10 mouse cellular contexts compared by ENCODE assay signal in genomic region chr2:164948962-164949361, GRCm38 (mm10). TPM values are rescaled to one million over a fixed set of nuclear protein-coding genes. Genes with fewer than 3 reads are reported as not detected.
DNase-seq lines count a peak whose midpoint lies in the region; ATAC-seq and TF ChIP-seq lines count a peak whose summit lies in the region.
"Had no signal": no experiment of that assay in that cellular context is flagged by ENCODE, and none has a peak within 500 bp of the region (broad histone marks: within the 10 kb centered on the region; RNA-seq: fewer than 3 reads in every experiment).

No protein-coding gene starts in this region.

- no peak for ATAC-seq in kidney, postnatal 0 days (replicated peaks; ENCODE audit: low FRiP score, low read depth)
- ATAC-seq in limb, embryonic 11.5 days (ENCODE audit: insufficient number of reproducible peaks, low FRiP score, low TSS enrichment, low read depth) = no peak
- no peak for ATAC-seq in megakaryocyte progenitor cell, adult 5-6 weeks (replicated peaks; ENCODE audit: poor library complexity)

- no peaks in the 10 kb centered on the region for H3K9me3 ChIP-seq in kidney, postnatal 0 days (replicated peaks; ENCODE audit: low read length)
- H3K9me3 ChIP-seq in forebrain, embryonic 10.5 days = no peaks in the 10 kb centered on the region
- H3K9me3 ChIP-seq in limb, embryonic 11.5 days (ENCODE audit: control insufficient read depth, low read length) = no peaks in the 10 kb centered on the region

- H3K4me3 ChIP-seq in kidney, postnatal 0 days (replicated peaks; ENCODE audit: low read depth, low read length) = peak overlapping the region; percentile 12
- peak overlapping the region; percentile 39 for H3K4me3 ChIP-seq in forebrain, embryonic 10.5 days
- H3K4me3 ChIP-seq in limb, embryonic 11.5 days (ENCODE audit: low read depth, low read length) = no peak overlapping the region
- peak overlapping the region; percentile 43 for H3K4me3 ChIP-seq in small intestine, adult 2 months (ENCODE audit: low read depth, low read length)

- peak overlapping the region; percentile 28 for H3K4me2 ChIP-seq in kidney, postnatal 0 days (ENCODE audit: low read length)
- peak overlapping the region; percentile 33; the same call in 1 of the 2 replicates for H3K4me2 ChIP-seq in limb, embryonic 11.5 days (ENCODE audit: low read depth, severe bottlenecking)

- TF ChIP-seq CTCF in kidney, postnatal 0 days (IDR thresholded peaks at IDR 0.05; ENCODE audit: low read depth) = no peak
- TF ChIP-seq CTCF in small intestine, adult 2 months (IDR thresholded peaks at IDR 0.05; ENCODE audit: extremely low read depth, insufficient read length, insufficient replicate concordance, low read depth, low read length) = no peak

- no peak for DNase-seq in kidney, postnatal 0 days (ENCODE audit: low spot score)
- no peak for DNase-seq in kidney, postnatal 36 days
- DNase-seq in forebrain, embryonic 10.5 days (ENCODE audit: extremely low spot score, low spot score) = no peak
- no peak for DNase-seq in limb, embryonic 11.5 days (ENCODE audit: low spot score)
- DNase-seq in urinary bladder, postnatal 36 days (ENCODE audit: low spot score in 2 of 2) = no peak
- no peak for DNase-seq in adrenal gland, postnatal 14 days
- DNase-seq: heart, postnatal 14 days; lung, postnatal 36 days had no signal

- 6% methylated on average over 25 of the region's 25 CpGs for WGBS in kidney, postnatal 0 days
- 7% methylated on average over 25 of the region's 25 CpGs for WGBS in forebrain, embryonic 10.5 days
- 8% methylated on average over 25 of the region's 25 CpGs for WGBS in limb, embryonic 11.5 days
- 13% methylated on average over 25 of the region's 25 CpGs for WGBS in small intestine, adult 2 months

- no peak overlapping the region for H3K27ac ChIP-seq in kidney, postnatal 0 days
- H3K27ac ChIP-seq in forebrain, embryonic 10.5 days = no peak overlapping the region
- no peak overlapping the region for H3K27ac ChIP-seq in limb, embryonic 11.5 days (replicated peaks; ENCODE audit: low read depth, low read length)
- H3K27ac ChIP-seq in small intestine, adult 2 months (ENCODE audit: insufficient read depth, low read depth, low read length) = no peak overlapping the region

- H3K4me1 ChIP-seq in kidney, postnatal 0 days (replicated peaks; ENCODE audit: insufficient read depth, low read length) = no peaks in the 10 kb centered on the region
- H3K4me1 ChIP-seq in forebrain, embryonic 10.5 days = peaks cover 43% of the 10 kb centered on the region
- peaks cover 5% of the 10 kb centered on the region; the same call in 1 of the 2 replicates for H3K4me1 ChIP-seq in limb, embryonic 11.5 days (ENCODE audit: control insufficient read depth, insufficient read depth, low read length)
- H3K4me1 ChIP-seq in small intestine, adult 2 months (ENCODE audit: control insufficient read depth, insufficient read depth, insufficient read length, low read length) = no peaks in the 10 kb centered on the region; the same call in 1 of the 2 replicates

- H3K27me3 ChIP-seq in kidney, postnatal 0 days (ENCODE audit: insufficient read depth, low read length) = peaks cover 37% of the 10 kb centered on the region
- peaks cover 81% of the 10 kb centered on the region for H3K27me3 ChIP-seq in forebrain, embryonic 10.5 days (ENCODE audit: poor library complexity, severe bottlenecking)
- H3K27me3 ChIP-seq in limb, embryonic 11.5 days (ENCODE audit: control insufficient read depth, insufficient read depth, low read length) = peaks cover 49% of the 10 kb centered on the region
- peaks cover 34% of the 10 kb centered on the region for H3K27me3 ChIP-seq in small intestine, adult 2 months (ENCODE audit: control insufficient read depth, insufficient read depth, low read length)

- H3K36me3 ChIP-seq in kidney, postnatal 0 days (ENCODE audit: insufficient read depth, low read length) = no peaks in the 10 kb centered on the region
- no peaks in the 10 kb centered on the region for H3K36me3 ChIP-seq in forebrain, embryonic 10.5 days (replicated peaks)
- H3K36me3 ChIP-seq in limb, embryonic 11.5 days (ENCODE audit: control insufficient read depth, insufficient read depth, low read length) = no peaks in the 10 kb centered on the region
- no peaks in the 10 kb centered on the region for H3K36me3 ChIP-seq in small intestine, adult 2 months (ENCODE audit: control insufficient read depth, insufficient read depth, low read length)

- no peak overlapping the region for H3K9ac ChIP-seq in kidney, postnatal 0 days (ENCODE audit: low read depth, low read length)
- H3K9ac ChIP-seq in limb, embryonic 11.5 days (ENCODE audit: low read length) = no peak overlapping the region

- no peak for TF ChIP-seq POLR2A in small intestine, adult 2 months (IDR thresholded peaks at IDR 0.05; ENCODE audit: low read depth, low read length)

RNA-seq across cellular contexts. Expression of gene Mmp9, which starts 8.4 kb away (rescaled TPM):
- polyA plus RNA-seq in kidney, postnatal 0 days (2015; fragmentation: Nextera tagmentation; extraction: Ambion mirVana) = 1.7 and 1.9 TPM in 2 replicates
- polyA plus RNA-seq in forebrain, embryonic 10.5 days (2016; fragmentation: Nextera tagmentation; extraction: Ambion mirVana) = 0.45 TPM in 1 of 2 replicates, not detected in the other
- polyA plus RNA-seq in limb, embryonic 11.5 days (2014; fragmentation: Nextera tagmentation; extraction: Ambion mirVana) = 0.21 and 0.47 TPM in 2 replicates
- polyA plus RNA-seq in small intestine, adult 2 months (2012; rRNA removed) = 11.1 and 12.1 TPM in 2 replicates
- 11.2 and 14.2 TPM in 2 replicates for total RNA-seq in megakaryocyte progenitor cell, adult 5-6 weeks (2015)
- total RNA-seq in megakaryocyte progenitor cell, adult 5-6 weeks (2017) = 5.7 and 11.8 TPM in 2 replicates
- total RNA-seq in adrenal gland, postnatal 14 days (2021) = 1.7 and 2.0 TPM in 2 replicates

RNA-seq across cellular contexts. Expression of gene Slc12a5, which starts 11.6 kb away (rescaled TPM):
- 0.68 and 0.74 TPM in 2 replicates for polyA plus RNA-seq in kidney, postnatal 0 days (2015; fragmentation: Nextera tagmentation; extraction: Ambion mirVana)
- polyA plus RNA-seq in forebrain, embryonic 10.5 days (2016; fragmentation: Nextera tagmentation; extraction: Ambion mirVana) = 0.92 and 0.93 TPM in 2 replicates
- 0.87 and 0.92 TPM in 2 replicates for polyA plus RNA-seq in limb, embryonic 11.5 days (2014; fragmentation: Nextera tagmentation; extraction: Ambion mirVana)
- polyA plus RNA-seq in small intestine, adult 2 months (2012; rRNA removed) = 0.57 and 0.60 TPM in 2 replicates
- total RNA-seq in megakaryocyte progenitor cell, adult 5-6 weeks (2015) = 0.15 and 0.27 TPM in 2 replicates
- 0.51 and 0.96 TPM in 2 replicates for total RNA-seq in megakaryocyte progenitor cell, adult 5-6 weeks (2017)
- 8.4 and 8.7 TPM in 2 replicates for total RNA-seq in adrenal gland, postnatal 14 days (2021)

RNA-seq across cellular contexts. Expression of gene Zfp335, which starts 37.4 kb away (rescaled TPM):
- polyA plus RNA-seq in kidney, postnatal 0 days (2015; fragmentation: Nextera tagmentation; extraction: Ambion mirVana) = 7.5 and 7.6 TPM in 2 replicates
- polyA plus RNA-seq in forebrain, embryonic 10.5 days (2016; fragmentation: Nextera tagmentation; extraction: Ambion mirVana) = 16.0 and 16.6 TPM in 2 replicates
- 12.1 and 16.3 TPM in 2 replicates for polyA plus RNA-seq in limb, embryonic 11.5 days (2014; fragmentation: Nextera tagmentation; extraction: Ambion mirVana)
- 19.1 and 34.1 TPM in 2 replicates for polyA plus RNA-seq in small intestine, adult 2 months (2012; rRNA removed)
- 10.4 and 11.3 TPM in 2 replicates for total RNA-seq in megakaryocyte progenitor cell, adult 5-6 weeks (2015)
- 6.8 and 8.2 TPM in 2 replicates for total RNA-seq in megakaryocyte progenitor cell, adult 5-6 weeks (2017)
- total RNA-seq in adrenal gland, postnatal 14 days (2021) = 17.3 and 19.4 TPM in 2 replicates
